Mouse (Mus musculus) liver, embryonic 18 days (tissue): ENCODE results near the gene Dlx2. TPM values are rescaled to one million over a fixed set of nuclear protein-coding genes. Genes with fewer than 3 reads are reported as not detected.

Source experiments
- polyA plus RNA-seq: library from polyadenylated mRNA; depleted of rRNA; stranded (reverse); fragments of >200 nt; gene quantifications from 2 replicates; pipeline ENCODE4 v1.2.3, GENCODE M21; 2012; rRNA removed

Gene Dlx2
- polyA plus RNA-seq: not detected in 2 replicates

DNA sequence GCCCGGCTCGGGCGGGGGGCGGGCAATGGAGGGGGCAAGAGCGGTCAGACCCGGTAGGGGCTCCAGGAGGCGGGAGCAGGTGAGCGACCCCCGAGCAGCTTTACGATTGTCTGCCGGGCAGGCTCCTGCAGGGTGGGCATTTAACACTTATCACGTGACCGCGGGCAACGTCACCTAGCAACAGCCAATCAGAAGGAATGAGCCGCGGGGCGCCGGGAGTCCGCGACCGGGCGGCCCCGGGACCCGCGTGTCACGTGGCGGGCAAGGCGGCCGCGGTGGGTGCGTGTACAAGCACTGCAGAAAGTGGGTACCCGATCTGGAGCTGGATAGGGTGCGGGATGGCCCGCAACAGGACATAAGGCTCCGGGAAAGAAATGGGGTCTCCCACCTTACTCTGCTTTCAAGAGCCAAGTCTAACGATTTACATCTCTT is at the start of gene Dlx2:
Dlx2 (minus strand) TSS at position 115 of the 432 bp plus-strand sequence.

DNA sequence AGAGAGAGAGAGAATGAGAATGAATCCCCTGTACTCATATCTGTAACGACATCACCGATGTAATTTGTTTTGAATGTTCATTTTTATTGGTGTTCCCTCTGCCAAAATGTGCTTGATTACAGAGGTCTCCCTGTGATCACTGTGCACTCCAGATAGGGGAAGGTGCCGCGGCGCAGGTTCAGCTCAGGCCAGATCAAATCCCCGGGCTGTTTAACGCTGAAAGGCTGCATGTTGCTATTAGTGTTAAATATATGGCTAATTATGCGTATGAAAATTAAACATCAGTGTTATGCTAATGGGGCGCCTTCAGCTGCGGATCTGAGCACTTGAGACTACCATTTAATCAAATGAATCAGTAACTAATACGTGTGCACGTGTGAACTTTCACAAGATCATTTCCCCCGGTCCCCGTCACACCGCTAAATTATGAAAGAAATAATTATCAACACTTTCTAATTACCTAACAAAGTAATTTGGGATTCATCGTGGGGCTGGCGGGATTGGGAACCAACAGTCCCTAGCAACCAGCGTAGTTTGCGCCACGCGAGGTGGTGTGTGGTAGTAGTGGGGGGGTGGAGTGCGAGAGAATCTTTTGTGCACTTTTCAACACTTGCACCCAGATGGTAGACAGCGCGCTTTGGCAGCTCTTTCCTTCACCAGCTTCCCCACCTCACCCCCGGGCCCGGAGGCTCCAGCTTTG is 18.4 kb downstream of the Dlx2 start, which contains the start of gene Dlx1:
Dlx1 (plus strand) TSS at position 100 of the 700 bp plus-strand sequence.

Other genes starting within 250 kb of the Dlx2 start
- 13.6 and 14.7 TPM in 2 replicates for gene Slc25a12, start 179.0 kb downstream of the Dlx2 start, polyA plus RNA-seq
- gene Hat1, start 157.8 kb downstream of the Dlx2 start, polyA plus RNA-seq: 31.8 and 35.3 TPM in 2 replicates
- gene Metap1d, start 93.5 kb downstream of the Dlx2 start, polyA plus RNA-seq: 42.9 and 45.8 TPM in 2 replicates
- 0.16 and 0.19 TPM in 2 replicates for gene Dlx1, start 18.6 kb downstream of the Dlx2 start, polyA plus RNA-seq
- gene Itga6, start 198.9 kb upstream of the Dlx2 start, polyA plus RNA-seq: 5.6 and 5.7 TPM in 2 replicates